Mouse (Mus musculus) MEL (cell line): ENCODE measurements at regions not wholly inside any gene's neighbourhood (a gene's known extent, or its start where the extent isn't known, plus 50 kb on each side); places are given as distances from the start of the nearest gene placed in this dataset.

ENCODE experiments used
- DNase-seq: peaks from one replicate; pipeline ENCODE4 v3.0.0; 2011; ENCODE audit warnings: low read depth, low spot score
- H3K27ac ChIP-seq: 2 replicates; pipeline ENCODE4 v1.5.1; 2012; ENCODE audit warnings: low read depth, mild to moderate bottlenecking, control low read depth, low read length, moderate library complexity; ENCODE audit not compliant: control insufficient read depth
- H3K27me3 ChIP-seq, 2 experiments: fragments of 150-350 bp in 1 of 2; sonication (generic) in 1 of 2; 2 replicates each; pipeline ENCODE4 v1.6.1; 2012; ENCODE audit warnings: low read length in 2 of 2, mild to moderate bottlenecking in 2 of 2, improper control_type of control experiment in 1 of 2, moderate library complexity in 1 of 2; ENCODE audit not compliant: insufficient read depth in 2 of 2, control insufficient read depth in 1 of 2
- H3K36me3 ChIP-seq, 2 experiments: 2 replicates each; pipeline ENCODE4 v1.6.1; 2012 to 2014; ENCODE audit warnings: low read length in 2 of 2, improper control_type of control experiment in 1 of 2, inconsistent platforms in 1 of 2, mild to moderate bottlenecking in 1 of 2; ENCODE audit not compliant: insufficient read depth in 2 of 2, control insufficient read depth in 1 of 2
- H3K4me1 ChIP-seq, 2 experiments: fragments of 150-350 bp in 1 of 2; sonication (generic) in 1 of 2; 2 replicates each; pipeline ENCODE4 v1.6.1; 2012; ENCODE audit warnings: low read length in 2 of 2, improper control_type of control experiment in 1 of 2, mild to moderate bottlenecking in 1 of 2; ENCODE audit not compliant: insufficient read depth in 2 of 2, control insufficient read depth in 1 of 2
- H3K4me3 ChIP-seq, 2 experiments: fragments of 150-350 bp in 1 of 2; sonication (generic) in 1 of 2; 2 replicates each; pipeline ENCODE4 v1.5.1; 2012; ENCODE audit warnings: low read depth in 2 of 2, low read length in 2 of 2, mild to moderate bottlenecking in 2 of 2, moderate library complexity in 2 of 2, control low read depth in 1 of 2, improper control_type of control experiment in 1 of 2; ENCODE audit not compliant: control insufficient read depth in 1 of 2, insufficient read depth in 1 of 2
- H3K79me2 ChIP-seq: 2 replicates; pipeline ENCODE4 v1.6.1; 2012; ENCODE audit warnings: mild to moderate bottlenecking, low read length, moderate library complexity; ENCODE audit not compliant: control insufficient read depth, poor library complexity, insufficient read depth
- H3K9ac ChIP-seq: 2 replicates; pipeline ENCODE4 v1.6.1; 2012; ENCODE audit warnings: low read depth, mild to moderate bottlenecking, control low read depth, low read length, moderate library complexity; ENCODE audit not compliant: control insufficient read depth, poor library complexity, severe bottlenecking
- H3K9me3 ChIP-seq: fragments of 150-350 bp; sonication (generic); replicated peaks from 2 replicates; pipeline ENCODE4 v1.6.1; 2012; ENCODE audit warnings: mild to moderate bottlenecking, low read length, improper control_type of control experiment, moderate library complexity; ENCODE audit not compliant: insufficient read depth
- CTCF ChIP-seq, 3 experiments: IDR thresholded peaks in 2 of 3; conservative IDR thresholded peaks in 1 of 3; 2 replicates each; pipeline ENCODE4 v1.5.1; 2011 to 2012; ENCODE audit warnings: low read length in 3 of 3, low read depth in 2 of 3, mild to moderate bottlenecking in 2 of 3, improper control_type of control experiment in 1 of 3, inconsistent platforms in 1 of 3, mixed read lengths in 1 of 3, moderate library complexity in 1 of 3; ENCODE audit not compliant: control insufficient read depth in 1 of 3, insufficient read depth in 1 of 3, poor library complexity in 1 of 3, severe bottlenecking in 1 of 3
- GABPA ChIP-seq: IDR thresholded peaks from 2 replicates; pipeline ENCODE4 v1.6.1; 2012; ENCODE audit warnings: low read depth, mild to moderate bottlenecking, inconsistent platforms, low read length, improper control_type of control experiment, moderate library complexity
- GATA1 ChIP-seq: IDR thresholded peaks from 2 replicates; pipeline ENCODE4 v1.6.1; 2011; ENCODE audit warnings: low read depth, low read length, improper control_type of control experiment
- MAFK ChIP-seq: IDR thresholded peaks from 2 replicates; pipeline ENCODE4 v1.6.1; 2011; ENCODE audit warnings: low read depth, mild to moderate bottlenecking, low read length, improper control_type of control experiment, borderline replicate concordance
- MYB ChIP-seq: IDR thresholded peaks from 2 replicates; pipeline ENCODE4 v1.6.1; 2011; ENCODE audit warnings: mild to moderate bottlenecking, low read depth, low read length, improper control_type of control experiment
- MYC ChIP-seq: IDR thresholded peaks from 2 replicates; pipeline ENCODE4 v1.6.1; 2011; ENCODE audit warnings: low read depth, mild to moderate bottlenecking, low read length, improper control_type of control experiment, moderate library complexity
- NRF1 ChIP-seq: IDR thresholded peaks from 2 replicates; pipeline ENCODE4 v1.6.1; 2014; ENCODE audit warnings: low read depth, mild to moderate bottlenecking, inconsistent platforms, low read length, improper control_type of control experiment, moderate library complexity; ENCODE audit not compliant: poor library complexity, insufficient read depth, severe bottlenecking
- POLR2A ChIP-seq, 2 experiments: IDR thresholded peaks; 2 replicates each; pipeline ENCODE4 v1.6.1; 2011 to 2012; ENCODE audit warnings: low read length in 2 of 2, mild to moderate bottlenecking in 2 of 2, control low read depth in 1 of 2, improper control_type of control experiment in 1 of 2, low read depth in 1 of 2, moderate library complexity in 1 of 2; ENCODE audit not compliant: control insufficient read depth in 1 of 2, insufficient read depth in 1 of 2, poor library complexity in 1 of 2
- SIN3A ChIP-seq: IDR thresholded peaks from 2 replicates; pipeline ENCODE4 v1.6.1; 2012; ENCODE audit warnings: low read length, improper control_type of control experiment, inconsistent platforms
- TBP ChIP-seq: IDR thresholded peaks from 2 replicates; pipeline ENCODE4 v1.8.0; 2011; ENCODE audit warnings: low read depth, low read length, improper control_type of control experiment
- UBTF ChIP-seq: IDR thresholded peaks from 2 replicates; pipeline ENCODE4 v1.6.1; 2012; ENCODE audit warnings: low read depth, mild to moderate bottlenecking, inconsistent platforms, low read length, improper control_type of control experiment, moderate library complexity, borderline replicate concordance; ENCODE audit not compliant: insufficient read depth
- ZNF384 ChIP-seq: IDR thresholded peaks from 2 replicates; pipeline ENCODE4 v1.6.1; 2012; ENCODE audit warnings: low read depth, mild to moderate bottlenecking, inconsistent platforms, low read length, improper control_type of control experiment

GRCm38 (mm10) chr1:66113916-66114315 lies 61.2 kb upstream of the Map2 start:
- Histone ChIP-seq H3K79me2 (no peaks in the 10 kb centered on the region), H3K27ac (no peak overlapping the region), H3K27me3 (no peaks in the 10 kb centered on the region), H3K4me3 (no peak overlapping the region), H3K36me3 (no peaks in the 10 kb centered on the region), H3K4me1 (no peaks in the 10 kb centered on the region), H3K9me3 (no peaks in the 10 kb centered on the region)
- DNase-seq: no peak
- TF ChIP-seq SIN3A: no peak
- no peak for TF ChIP-seq GABPA
- TF ChIP-seq MAFK: no peak
- TF ChIP-seq CTCF (IDR thresholded peaks at IDR 0.05 in 2 of 3, conservative IDR thresholded peaks at IDR 0.05 in 1 of 3; ENCODE audit: control insufficient read depth in 1 of 3, insufficient read depth in 1 of 3, low read depth in 2 of 3, low read length in 3 of 3, poor library complexity in 1 of 3, severe bottlenecking in 1 of 3): no peak
- no peak for TF ChIP-seq MYC
- TF ChIP-seq UBTF: no peak
- TF ChIP-seq, all 39 proteins: peak for 0
- no peak overlapping the region for H3K9ac ChIP-seq

GRCm38 (mm10) chr1:66115330-66115729 lies 59.7 kb upstream of the Map2 start:
- Histone ChIP-seq H3K36me3 (no peaks in the 10 kb centered on the region), H3K27ac (no peak overlapping the region), H3K27me3 (no peaks in the 10 kb centered on the region), H3K79me2 (no peaks in the 10 kb centered on the region), H3K4me3 (no peak overlapping the region), H3K4me1 (no peaks in the 10 kb centered on the region), H3K9ac (no peak overlapping the region), H3K9me3 (no peaks in the 10 kb centered on the region)
- DNase-seq: no peak
- TF ChIP-seq TBP (no peak), POLR2A (IDR thresholded peaks at IDR 0.05; ENCODE audit: control insufficient read depth in 1 of 2, insufficient read depth in 1 of 2, low read depth in 1 of 2, low read length in 2 of 2, poor library complexity in 1 of 2) (no peak), GABPA (no peak), NRF1 (no peak), ZNF384 (no peak), MYB (no peak), CTCF (IDR thresholded peaks at IDR 0.05 in 2 of 3, conservative IDR thresholded peaks at IDR 0.05 in 1 of 3; ENCODE audit: control insufficient read depth in 1 of 3, insufficient read depth in 1 of 3, low read depth in 2 of 3, low read length in 3 of 3, poor library complexity in 1 of 3, severe bottlenecking in 1 of 3) (no peak), GATA1 (no peak)
